Mouse (Mus musculus) C2C12 (cell line): ENCODE measurements around the gene Rab5if. TPM values are rescaled to one million over a fixed set of nuclear protein-coding genes. Genes with fewer than 3 reads are reported as not detected.
"Not testable (repeated sequence)": the region's sequence is repeated elsewhere in the genome, so short reads cannot be mapped to it uniquely, and the experiment has no call there.

Source experiments
- H3K27me3 ChIP-seq: one replicate; pipeline ENCODE4 v1.6.1; 2011; ENCODE audit not compliant: control insufficient read depth, insufficient read depth, insufficient read length
- H3K36me3 ChIP-seq: one replicate; pipeline ENCODE4 v1.6.1; 2011; ENCODE audit not compliant: control insufficient read depth, insufficient read depth
- H3K4me3 ChIP-seq: one replicate; pipeline ENCODE4 v1.5.1; 2011; ENCODE audit warnings: mild to moderate bottlenecking, control low read depth; ENCODE audit not compliant: poor library complexity, insufficient read depth, severe bottlenecking
- H3K79me2 ChIP-seq: one replicate; pipeline ENCODE4 v1.6.1; 2011; ENCODE audit not compliant: control insufficient read depth, insufficient read depth
- H3K79me3 ChIP-seq: one replicate; pipeline ENCODE4 v1.6.1; 2011; ENCODE audit warnings: low read depth, control low read depth
- H3ac ChIP-seq: one replicate; pipeline ENCODE3; 2011; ENCODE audit warnings: low read depth; ENCODE audit not compliant: control insufficient read depth, insufficient read length
- CEBPB ChIP-seq: IDR thresholded peaks from one replicate; pipeline ENCODE4 v1.6.1; 2011; ENCODE audit warnings: low read depth, mild to moderate bottlenecking, control low read depth, moderate library complexity
- CTCF ChIP-seq: IDR thresholded peaks from one replicate; pipeline ENCODE4 v1.5.1; 2011; ENCODE audit not compliant: control insufficient read depth, insufficient read depth, insufficient read length
- FOSL1 ChIP-seq: IDR thresholded peaks from one replicate; pipeline ENCODE4 v1.8.0; 2011; ENCODE audit warnings: mild to moderate bottlenecking, low read length; ENCODE audit not compliant: poor library complexity, insufficient read depth, severe bottlenecking
- MAX ChIP-seq: IDR thresholded peaks from one replicate; pipeline ENCODE4 v1.6.1; 2011; ENCODE audit warnings: mild to moderate bottlenecking, control low read depth
- MYOD1 ChIP-seq: IDR thresholded peaks from one replicate; pipeline ENCODE4 v1.6.1; 2011; ENCODE audit warnings: low read depth; ENCODE audit not compliant: control insufficient read depth, insufficient read length
- MYOG ChIP-seq: IDR thresholded peaks from one replicate; pipeline ENCODE4 v1.6.1; 2011; ENCODE audit not compliant: control insufficient read depth, insufficient read length; ENCODE audit errors: extremely low read depth
- USF1 ChIP-seq: IDR thresholded peaks from one replicate; pipeline ENCODE4 v1.6.1; 2011; ENCODE audit warnings: low read depth, mild to moderate bottlenecking, control low read depth, moderate library complexity
- polyA plus RNA-seq: library from polyadenylated mRNA; unstranded; fragments of >200 nt; fragmentation: generic; extraction: Trizol; gene quantifications from one replicate; pipeline ENCODE4 v1.2.1, GENCODE M21; 2012; ENCODE audit warnings: missing spikeins

The Rab5if gene
- polyA plus RNA-seq, 1 experiment: 228 TPM

GRCm38 (mm10) chr2:156848526-156849182 is 14.3 kb upstream of the Rab5if start:
- Histone ChIP-seq H3K36me3 (peaks cover 23% of the 10 kb centered on the region), H3K4me3 (no peak overlapping the region), H3K27me3 (no peaks in the 10 kb centered on the region), H3ac (no peak overlapping the region), H3K79me2 (peaks cover 14% of the 10 kb centered on the region), H3K79me3 (peaks cover 4% of the 10 kb centered on the region)
- TF ChIP-seq MAX (no peak), CTCF (no peak), FOSL1 (no peak), USF1 (no peak), CEBPB (no peak), MYOG (no peak), MYOD1 (no peak)

- TF ChIP-seq FOSL1: no peak
- TF ChIP-seq CTCF: no peak
Measured at GRCm38 (mm10) chr2:156850505-156850904, 12.4 kb upstream of the Rab5if start.

GRCm38 (mm10) chr2:156853584-156853983 is 9.3 kb upstream of the Rab5if start:
- H3K27me3 ChIP-seq, H3K4me3 ChIP-seq, H3ac ChIP-seq, H3K79me3 ChIP-seq, H3K79me2 ChIP-seq: not testable (repeated sequence)
- peaks cover 19% of the 10 kb centered on the region for H3K36me3 ChIP-seq

More at GRCm38 (mm10) chr2:156850505-156850904, 12.4 kb upstream of the Rab5if start:
- Histone ChIP-seq H3K4me3 (no peak overlapping the region), H3K36me3 (peaks cover 23% of the 10 kb centered on the region), H3K27me3 (no peaks in the 10 kb centered on the region), H3K79me3 (no peaks in the 10 kb centered on the region), H3ac (no peak overlapping the region), H3K79me2 (peaks cover 5% of the 10 kb centered on the region)

GRCm38 (mm10) chr2:156853999-156854771 is 8.7 kb upstream of the Rab5if start:
- H3K4me3 ChIP-seq, H3K27me3 ChIP-seq, H3K79me3 ChIP-seq, H3ac ChIP-seq, H3K79me2 ChIP-seq: not testable (repeated sequence)
- H3K36me3 ChIP-seq: peaks cover 16% of the 10 kb centered on the region
- peak; percentile 13 for TF ChIP-seq CTCF

- peaks cover 7% of the 10 kb centered on the region for H3K36me3 ChIP-seq
- TF ChIP-seq FOSL1: no peak
- TF ChIP-seq USF1: no peak
- no peak for TF ChIP-seq MYOD1
- TF ChIP-seq CEBPB: no peak
- TF ChIP-seq MAX: no peak
- TF ChIP-seq MYOG: no peak
- no peak for TF ChIP-seq CTCF
- peaks cover 8% of the 10 kb centered on the region for H3K79me3 ChIP-seq
- peaks cover 21% of the 10 kb centered on the region for H3K79me2 ChIP-seq
- H3K27me3 ChIP-seq: no peaks in the 10 kb centered on the region
- no peak overlapping the region for H3ac ChIP-seq
- H3K4me3 ChIP-seq: no peak overlapping the region
Measured at GRCm38 (mm10) chr2:156856311-156856710, 6.6 kb upstream of the Rab5if start.

GRCm38 (mm10) chr2:156857385-156857791 is 5.5 kb upstream of the Rab5if start:
- H3K4me3 ChIP-seq: no peak overlapping the region
- peaks cover 17% of the 10 kb centered on the region for H3K79me3 ChIP-seq
- peaks cover 32% of the 10 kb centered on the region for H3K79me2 ChIP-seq
- H3K27me3 ChIP-seq: no peaks in the 10 kb centered on the region
- peaks cover 7% of the 10 kb centered on the region for H3K36me3 ChIP-seq
- TF ChIP-seq USF1: no peak
- TF ChIP-seq MYOG: no peak
- TF ChIP-seq CTCF: no peak
- TF ChIP-seq FOSL1: no peak
- no peak for TF ChIP-seq CEBPB
- no peak for TF ChIP-seq MYOD1
- no peak for TF ChIP-seq MAX
- peak overlapping the region; percentile 23 for H3ac ChIP-seq
